Mouse (Mus musculus) bone marrow, adult 2 months (tissue): ENCODE results near the gene Samd14. TPM values are rescaled to one million over a fixed set of nuclear protein-coding genes. Genes with fewer than 3 reads are reported as not detected.
A peak's percentile ranks its signal among the peaks of the same experiment; 100 is the strongest.

Experiments
- H3K27ac ChIP-seq: fragments of 200-500 bp; 2 replicates; pipeline ENCODE4 v1.5.1; 2012; ENCODE audit warnings: low read depth, mild to moderate bottlenecking, control low read depth, inconsistent platforms, low read length; ENCODE audit not compliant: control insufficient read depth, poor library complexity, insufficient read depth
- H3K4me1 ChIP-seq: fragments of 200-500 bp; 2 replicates; pipeline ENCODE4 v1.6.1; 2011; ENCODE audit warnings: low read length; ENCODE audit not compliant: control insufficient read depth, insufficient read depth
- H3K4me3 ChIP-seq: fragments of 200-500 bp; replicated peaks from 2 replicates; pipeline ENCODE3; 2011; ENCODE audit warnings: mild to moderate bottlenecking, low read depth, low read length, control low read depth; ENCODE audit not compliant: control insufficient read depth
- CTCF ChIP-seq: fragments of 200-500 bp; IDR thresholded peaks from 2 replicates; pipeline ENCODE4 v1.5.1; 2011; ENCODE audit warnings: low read length, control low read depth; ENCODE audit not compliant: control insufficient read depth, insufficient read depth
- POLR2A ChIP-seq: fragments of 200-500 bp; IDR thresholded peaks from 2 replicates; pipeline ENCODE4 v1.6.1; 2011; ENCODE audit warnings: low read depth, mild to moderate bottlenecking, control low read depth, low read length, borderline replicate concordance; ENCODE audit not compliant: control insufficient read depth
- WGBS: fragments of 180-500 bp; shearing (Covaris S2); methylation state at CpG from one replicate; pipeline ENCODE4 v1.1.7; 2018; 5-methylcytosine and 5-hydroxymethylcytosine counted together
- polyA plus RNA-seq: library from polyadenylated mRNA; stranded (reverse); fragments of >200 nt; gene quantifications from 2 replicates; pipeline ENCODE4 v1.2.4, GENCODE M21; 2011; ENCODE audit warnings: low replicate concordance; ENCODE audit not compliant: missing spikeins, insufficient read depth, insufficient read length

Samd14 gene
- polyA plus RNA-seq, 1 experiment = 80.3 TPM

DNA sequence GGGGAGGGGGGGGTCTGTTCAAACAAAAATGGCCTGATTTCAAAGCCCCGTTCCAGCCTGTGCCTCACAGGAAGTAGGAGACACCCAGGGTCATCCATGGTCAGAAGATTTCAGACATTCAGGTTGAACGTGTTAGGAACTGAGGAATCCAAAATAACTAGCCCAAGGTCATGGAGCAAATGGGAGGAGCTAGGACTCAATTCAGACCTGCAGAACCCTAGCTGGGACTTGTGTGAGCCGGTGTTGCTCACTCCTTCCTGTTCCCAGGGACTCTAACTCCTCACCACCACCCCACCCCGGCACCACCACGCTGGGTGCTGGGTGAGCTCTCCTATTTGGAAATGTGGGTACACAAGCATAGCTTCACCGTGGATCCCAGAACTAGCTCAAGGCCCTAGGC lies 22.3 kb upstream of the Samd14 start:
- H3K4me1 ChIP-seq = peaks cover 3% of the 10 kb centered on the region

GRCm38 (mm10) chr11:94987851-94988250 lies 21.8 kb upstream of the Samd14 start:
- H3K4me3 ChIP-seq = no peak overlapping the region
- peak overlapping the region; percentile 49 for H3K27ac ChIP-seq
- 56% methylated on average over 8 of the region's 8 CpGs for WGBS
- no peak for TF ChIP-seq CTCF
- no peak for TF ChIP-seq POLR2A
- H3K4me1 ChIP-seq = peaks cover 3% of the 10 kb centered on the region

More for the DNA sequence above, 22.3 kb upstream of the Samd14 start:
- TF ChIP-seq POLR2A (no peak), CTCF (no peak)
- 42% methylated on average over 6 of the region's 6 CpGs for WGBS
- Histone ChIP-seq H3K4me3 (no peak overlapping the region), H3K27ac (0 out of 2 replicates have a peak overlapping the region, but pooled peaks have one; percentile 4)

GRCm38 (mm10) chr11:94988780-94989561 lies 20.7 kb upstream of the Samd14 start:
- H3K27ac ChIP-seq = peak overlapping the region; percentile 58
- TF ChIP-seq CTCF (no peak), POLR2A (no peak)
- peaks cover 6% of the 10 kb centered on the region for H3K4me1 ChIP-seq
- 25% methylated on average over 10 of the region's 10 CpGs for WGBS
- peak overlapping the region; percentile 78 for H3K4me3 ChIP-seq

GRCm38 (mm10) chr11:94989562-94990017 lies 20.1 kb upstream of the Samd14 start:
- peak overlapping the region; percentile 78 for H3K4me3 ChIP-seq
- H3K4me1 ChIP-seq = peaks cover 6% of the 10 kb centered on the region
- TF ChIP-seq CTCF = 0 out of 2 replicates have a peak, but pooled peaks have one; percentile 3
- TF ChIP-seq POLR2A = peak; percentile 63; the same call in 1 of the 2 replicates
- under 1% methylated on average over 12 of the region's 12 CpGs for WGBS
- H3K27ac ChIP-seq = peak overlapping the region; percentile 58

GRCm38 (mm10) chr11:94990102-94990748 lies 19.5 kb upstream of the Samd14 start:
- Histone ChIP-seq H3K4me3 (peak overlapping the region; percentile 94), H3K4me1 (peaks cover 9% of the 10 kb centered on the region), H3K27ac (peak overlapping the region; percentile 91)
- TF ChIP-seq CTCF (no peak), POLR2A (no peak)
- 14% methylated on average over 6 of the region's 6 CpGs for WGBS

DNA sequence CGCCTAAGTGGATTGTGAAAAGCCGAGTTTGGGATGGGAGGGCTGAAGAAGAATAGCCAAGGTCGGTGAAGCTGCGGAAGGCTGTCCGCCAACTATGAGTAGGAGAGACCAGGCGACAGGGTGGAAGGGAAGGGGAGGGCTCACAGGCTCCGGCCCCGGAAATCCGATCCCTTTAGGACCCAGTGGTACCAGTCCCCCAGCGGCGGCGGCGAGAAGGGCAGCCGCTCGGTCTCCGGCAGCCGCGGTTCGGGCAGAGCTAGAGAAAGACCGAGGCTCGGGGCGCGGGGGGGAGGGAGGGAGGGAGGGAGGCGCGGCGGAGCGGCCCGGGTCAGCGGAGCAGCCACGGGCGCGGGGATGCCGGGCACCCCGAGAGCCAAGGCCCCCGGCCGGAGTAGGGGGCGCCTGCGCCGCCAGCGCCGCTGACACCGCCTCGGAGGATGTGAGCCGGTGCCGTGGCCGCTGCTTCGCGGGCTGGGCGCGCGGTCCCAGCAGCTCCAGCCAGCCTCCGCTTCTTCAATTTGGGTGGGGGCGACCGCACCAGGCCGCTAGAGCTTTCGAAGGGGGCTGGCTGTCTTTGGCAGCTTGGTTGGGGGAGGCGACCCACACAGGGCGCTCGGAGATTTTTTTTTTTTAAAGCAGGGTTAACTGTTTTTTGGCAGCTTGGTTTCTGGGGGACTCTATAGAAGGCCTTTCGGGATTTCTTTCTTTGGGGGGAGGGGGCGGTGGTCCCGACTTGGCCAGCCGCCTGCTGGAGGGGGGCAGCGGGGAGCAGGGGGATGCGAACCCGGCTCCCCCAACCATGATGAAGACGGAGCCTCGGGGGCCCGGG lies 18.7 kb upstream of the Samd14 start, which contains the start of gene Ppp1r9b:
Gene Ppp1r9b, plus strand, starts transcription at position 287 of the 829 bp plus-strand sequence.
- Histone ChIP-seq H3K4me3 (peak within 1 kb of the TSS; percentile 94), H3K4me1 (peaks cover 11% of the 10 kb centered on the region), H3K27ac (peak within 1 kb of the TSS; percentile 91)
- WGBS = under 1% methylated on average over 67 of the region's 69 CpGs
- peak; percentile 67 for TF ChIP-seq CTCF
- TF ChIP-seq POLR2A = peak; percentile 75

DNA sequence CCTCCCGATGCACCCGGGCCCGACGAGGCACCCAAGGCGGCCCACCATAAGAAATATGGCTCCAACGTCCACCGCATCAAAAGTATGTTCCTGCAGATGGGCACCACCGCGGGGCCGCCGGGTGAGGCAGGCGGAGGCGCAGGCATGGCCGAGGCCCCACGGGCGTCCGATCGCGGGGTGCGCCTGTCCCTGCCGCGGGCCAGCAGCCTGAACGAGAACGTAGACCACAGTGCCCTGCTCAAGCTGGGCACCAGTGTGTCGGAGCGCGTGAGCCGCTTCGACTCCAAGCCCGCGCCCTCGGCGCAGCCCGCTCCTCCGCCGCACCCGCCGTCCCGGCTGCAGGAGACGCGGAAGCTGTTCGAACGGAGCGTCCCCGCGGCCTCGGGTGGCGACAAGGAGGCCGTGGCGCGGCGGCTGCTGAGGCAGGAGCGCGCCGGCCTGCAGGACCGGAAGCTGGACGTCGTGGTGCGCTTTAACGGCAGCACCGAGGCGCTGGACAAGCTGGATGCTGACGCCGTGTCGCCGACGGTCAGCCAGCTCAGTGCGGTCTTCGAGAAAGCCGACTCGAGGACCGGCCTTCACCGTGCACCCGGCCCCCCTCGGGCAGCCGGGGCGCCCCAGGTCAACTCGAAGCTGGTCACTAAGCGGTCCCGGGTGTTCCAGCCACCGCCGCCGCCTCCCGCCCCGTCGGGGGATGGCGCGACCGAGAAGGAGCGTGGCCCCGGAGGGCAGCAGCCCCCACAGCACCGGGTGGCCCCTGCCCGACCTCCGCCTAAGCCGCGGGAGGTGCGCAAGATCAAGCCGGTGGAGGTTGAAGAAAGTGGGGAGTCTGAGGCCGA lies 17.8 kb upstream of the Samd14 start:
- Histone ChIP-seq H3K27ac (peak overlapping the region; percentile 91), H3K4me1 (peaks cover 13% of the 10 kb centered on the region), H3K4me3 (peak overlapping the region; percentile 94)
- TF ChIP-seq POLR2A (0 out of 2 replicates have a peak, but pooled peaks have one; percentile 31), CTCF (peak; percentile 7; the same call in 1 of the 2 replicates)
- under 1% methylated on average over 99 of the region's 99 CpGs for WGBS
